ENCODE assay signal across 32 mouse cellular contexts in genomic region chr2:152372661-152373060, GRCm38 (mm10). TPM values are rescaled to one million over a fixed set of nuclear protein-coding genes. Genes with fewer than 3 reads are reported as not detected.
"Had no signal": no experiment of that assay in that cellular context is flagged by ENCODE, and none has a peak within 500 bp of the region (broad histone marks: within the 10 kb centered on the region; RNA-seq: fewer than 3 reads in every experiment).

No protein-coding gene starts in this region.

- H3K4me3 ChIP-seq: embryonic facial prominence, embryonic 10.5 days; embryonic facial prominence, embryonic 12.5 days; embryonic facial prominence, embryonic 13.5 days; embryonic facial prominence, embryonic 15.5 days; erythroblast, embryonic 14.5 days; forebrain, embryonic 10.5 days; forebrain, embryonic 12.5 days; forebrain, embryonic 13.5 days; forebrain, embryonic 15.5 days; gastrocnemius, adult 2 months; heart, adult 2 months had no signal

- H3K36me3 ChIP-seq: embryonic facial prominence, embryonic 10.5 days; embryonic facial prominence, embryonic 12.5 days; embryonic facial prominence, embryonic 13.5 days; embryonic facial prominence, embryonic 15.5 days; forebrain, embryonic 10.5 days; forebrain, embryonic 12.5 days; forebrain, embryonic 15.5 days had no signal

- H3K9me3 ChIP-seq: embryonic facial prominence, embryonic 10.5 days; embryonic facial prominence, embryonic 12.5 days; embryonic facial prominence, embryonic 13.5 days; embryonic facial prominence, embryonic 15.5 days; forebrain, embryonic 10.5 days; forebrain, embryonic 12.5 days; forebrain, embryonic 13.5 days; forebrain, embryonic 15.5 days had no signal

- H3K27ac ChIP-seq: embryonic facial prominence, embryonic 10.5 days; embryonic facial prominence, embryonic 12.5 days; embryonic facial prominence, embryonic 13.5 days; embryonic facial prominence, embryonic 15.5 days; forebrain, embryonic 10.5 days; forebrain, embryonic 12.5 days; forebrain, embryonic 15.5 days; gastrocnemius, adult 2 months; heart, adult 2 months had no signal

- H3K27me3 ChIP-seq: forebrain, embryonic 13.5 days; forebrain, embryonic 15.5 days had no signal

- H3K4me2 ChIP-seq: embryonic facial prominence, embryonic 12.5 days; embryonic facial prominence, embryonic 13.5 days; embryonic facial prominence, embryonic 15.5 days; forebrain, embryonic 12.5 days; forebrain, embryonic 13.5 days; forebrain, embryonic 15.5 days had no signal

- ATAC-seq: forebrain, embryonic 13.5 days; forebrain, embryonic 14.5 days; forebrain, embryonic 15.5 days; forebrain, embryonic 16.5 days; forebrain, postnatal 0 days had no signal

- DNase-seq: cerebellum, adult 8-10 months; cerebellum, adult 9-10 months; cerebellum, adult 9-11 months; cerebellum, postnatal 10 days; cerebellum, postnatal 14 days; cerebellum, postnatal 25 days; cerebellum, postnatal 36 days; embryo, embryonic 11 days; forebrain, postnatal 0 days; gastrocnemius, adult 2 months; gastrocnemius, postnatal 10 days; gastrocnemius, postnatal 14 days; gastrocnemius, postnatal 25 days; gastrocnemius, postnatal 36 days; heart, adult 11 months; heart, adult 18-20 months; heart, adult 2 months had no signal

- H3K9ac ChIP-seq: embryonic facial prominence, embryonic 12.5 days; embryonic facial prominence, embryonic 13.5 days; embryonic facial prominence, embryonic 15.5 days; forebrain, embryonic 12.5 days; forebrain, embryonic 13.5 days; forebrain, embryonic 15.5 days; forebrain, postnatal 0 days had no signal

RNA-seq across cellular contexts. Expression of gene Nrsn2, which starts 3.8 kb away (rescaled TPM):
- total RNA-seq: common myeloid progenitor, adult 5-6 weeks; gastrocnemius, adult 18-20 months; gastrocnemius, adult 2 months; gastrocnemius, postnatal 14 days; gastrocnemius, postnatal 25 days; gastrocnemius, postnatal 36 days; granulocyte monocyte progenitor cell, adult 5-6 weeks; heart, adult 18-20 months; heart, adult 2 months; heart, adult 8-10 months had no signal
- polyA plus RNA-seq: erythroblast, embryonic 14.5 days had no signal

RNA-seq across cellular contexts. Expression of gene Trib3, which starts 28.8 kb away (rescaled TPM):
- total RNA-seq: common myeloid progenitor, adult 5-6 weeks; granulocyte monocyte progenitor cell, adult 5-6 weeks had no signal
